Mouse (Mus musculus) ES-E14 (cell line): ENCODE results near the gene Prkch. TPM values are rescaled to one million over a fixed set of nuclear protein-coding genes. Genes with fewer than 3 reads are reported as not detected.

Experiments
- DNase-seq: peaks from one replicate; pipeline ENCODE4 v3.0.0-alpha.2; 2013; ENCODE audit warnings: low read depth, low spot score
- H3K27ac ChIP-seq: 2 replicates; pipeline ENCODE4 v1.5.1; 2012; ENCODE audit warnings: low read depth, mild to moderate bottlenecking, low read length, moderate library complexity, mixed read lengths; ENCODE audit not compliant: poor library complexity, insufficient read depth, severe bottlenecking
- H3K36me3 ChIP-seq: 2 replicates; pipeline ENCODE4 v1.6.1; 2012; ENCODE audit warnings: mild to moderate bottlenecking, low read length, moderate library complexity, mixed read lengths; ENCODE audit not compliant: control insufficient read depth, poor library complexity, insufficient read depth, severe bottlenecking
- H3K4me1 ChIP-seq, 2 experiments: fragments of 150-350 bp in 1 of 2; sonication (generic) in 1 of 2; 2 replicates each; pipeline ENCODE4 v1.6.1; 2012; ENCODE audit warnings: low read length in 2 of 2, mild to moderate bottlenecking in 1 of 2, mixed read lengths in 1 of 2; ENCODE audit not compliant: control insufficient read depth in 2 of 2, insufficient read depth in 2 of 2, poor library complexity in 1 of 2
- H3K4me3 ChIP-seq, 2 experiments: fragments of 150-350 bp in 1 of 2; sonication (generic) in 1 of 2; 2 replicates each; pipeline ENCODE4 v1.5.1; 2012; ENCODE audit warnings: low read length in 2 of 2, low read depth in 1 of 2, mild to moderate bottlenecking in 1 of 2, mixed read lengths in 1 of 2; ENCODE audit not compliant: insufficient read depth in 1 of 2, poor library complexity in 1 of 2, severe bottlenecking in 1 of 2
- H3K9ac ChIP-seq: 2 replicates; pipeline ENCODE4 v1.6.1; 2012; ENCODE audit warnings: low read depth, mild to moderate bottlenecking, low read length, mixed read lengths; ENCODE audit not compliant: poor library complexity, insufficient read depth, severe bottlenecking
- H3K9me3 ChIP-seq: fragments of 150-350 bp; sonication (generic); 2 replicates; pipeline ENCODE4 v1.6.1; 2012; ENCODE audit warnings: low read depth, mild to moderate bottlenecking, low read length; ENCODE audit not compliant: control insufficient read depth, insufficient read depth
- CHD2 ChIP-seq: IDR thresholded peaks from 2 replicates; pipeline ENCODE4 v1.6.1; 2014; ENCODE audit warnings: mild to moderate bottlenecking, low read depth, low read length, inconsistent platforms
- HCFC1 ChIP-seq: IDR thresholded peaks from 2 replicates; pipeline ENCODE4 v1.6.1; 2012; ENCODE audit warnings: low read length, inconsistent platforms, borderline replicate concordance; ENCODE audit not compliant: insufficient read depth
- MAFK ChIP-seq: IDR thresholded peaks from 2 replicates; pipeline ENCODE4 v1.6.1; 2014; ENCODE audit warnings: mild to moderate bottlenecking, low read depth, low read length, inconsistent platforms; ENCODE audit not compliant: insufficient read depth
- ZC3H11A ChIP-seq: IDR thresholded peaks from 2 replicates; pipeline ENCODE4 v1.6.1; 2012; ENCODE audit warnings: low read depth, mild to moderate bottlenecking, inconsistent platforms, low read length, borderline replicate concordance
- ZNF384 ChIP-seq: IDR thresholded peaks from 2 replicates; pipeline ENCODE4 v1.6.1; 2012; ENCODE audit warnings: low read depth, low read length, inconsistent platforms
- in situ Hi-C, 2 experiments: fragments of 600-800 bp; cut with MboI; formaldehyde crosslinking; loops; one replicate each; pipeline ENCODE4 v1.15.1; 2025; ENCODE audit warnings: low sequenced_read_pairs in 2 of 2, inconsistent platforms in 1 of 2; ENCODE audit not compliant: unreplicated experiment in 2 of 2
- total RNA-seq: library from RNA; depleted of rRNA; stranded (reverse); fragments of 300-350 nt; gene quantifications from 2 replicates; pipeline ENCODE4 v1.2.3, GENCODE M21; 2012

The Prkch gene
- total RNA-seq, 1 experiment, result 2.8 TPM

- no peak for TF ChIP-seq ZC3H11A
- no peak for TF ChIP-seq CHD2
- TF ChIP-seq HCFC1, result no peak
- TF ChIP-seq MAFK, result no peak
- no peak for TF ChIP-seq ZNF384
- in situ Hi-C loops, result no loop called here
- no peak overlapping the region for H3K27ac ChIP-seq
- no peak overlapping the region for H3K4me3 ChIP-seq
- H3K4me1 ChIP-seq, result peaks cover 2 to 3% of the 10 kb centered on the region in 2 experiments; a peak in 3 of 4 replicates
- H3K9ac ChIP-seq, result no peak overlapping the region
- no peaks in the 10 kb centered on the region for H3K9me3 ChIP-seq
- no peak for DNase-seq
- H3K36me3 ChIP-seq, result no peaks in the 10 kb centered on the region
Measured at GRCm38 (mm10) chr12:73600457-73600856, 15.9 kb downstream of the Prkch start.

GRCm38 (mm10) chr12:73602974-73603373 is 18.4 kb downstream of the Prkch start:
- no peaks in the 10 kb centered on the region for H3K36me3 ChIP-seq
- no peak for TF ChIP-seq ZC3H11A
- TF ChIP-seq CHD2, result no peak
- no peak for TF ChIP-seq ZNF384
- TF ChIP-seq MAFK, result no peak
- no peak for TF ChIP-seq HCFC1
- in situ Hi-C loops, result no loop called here
- H3K9me3 ChIP-seq, result no peaks in the 10 kb centered on the region
- H3K27ac ChIP-seq, result no peak overlapping the region
- DNase-seq, result no peak
- H3K4me1 ChIP-seq, result peaks cover 2 to 5% of the 10 kb centered on the region in 2 experiments; a peak in 3 of 4 replicates
- H3K9ac ChIP-seq, result no peak overlapping the region
- H3K4me3 ChIP-seq, result no peak overlapping the region

DNA sequence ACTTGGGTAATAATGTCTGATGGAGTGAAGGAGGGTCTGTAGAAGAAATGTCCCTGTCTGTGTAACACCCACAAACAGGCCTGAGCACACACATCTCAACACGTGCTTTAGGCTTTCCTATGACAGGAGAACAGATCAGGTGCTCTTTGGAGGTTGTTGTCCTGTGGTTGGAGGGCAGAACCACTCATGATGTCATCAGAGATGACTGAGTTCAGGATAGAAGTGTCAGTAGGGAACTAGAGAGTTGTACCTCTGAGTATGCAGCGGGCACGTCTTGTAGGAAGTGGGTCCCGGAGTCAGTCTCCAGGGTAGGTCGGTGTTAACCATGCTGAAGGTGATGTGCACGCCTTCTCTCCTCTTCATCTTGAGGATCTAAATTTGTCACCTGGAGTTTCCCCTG is 19.1 kb downstream of the Prkch start:
- H3K4me3 ChIP-seq, result no peak overlapping the region
- no peak overlapping the region for H3K9ac ChIP-seq
- H3K9me3 ChIP-seq, result no peaks in the 10 kb centered on the region
- H3K36me3 ChIP-seq, result no peaks in the 10 kb centered on the region
- no peak for TF ChIP-seq HCFC1
- no peak for TF ChIP-seq CHD2
- peaks cover 2 to 7% of the 10 kb centered on the region in 2 experiments; a peak in 3 of 4 replicates for H3K4me1 ChIP-seq
- no peak overlapping the region for H3K27ac ChIP-seq
- in situ Hi-C loops, result no loop called here
- no peak for DNase-seq

DNA sequence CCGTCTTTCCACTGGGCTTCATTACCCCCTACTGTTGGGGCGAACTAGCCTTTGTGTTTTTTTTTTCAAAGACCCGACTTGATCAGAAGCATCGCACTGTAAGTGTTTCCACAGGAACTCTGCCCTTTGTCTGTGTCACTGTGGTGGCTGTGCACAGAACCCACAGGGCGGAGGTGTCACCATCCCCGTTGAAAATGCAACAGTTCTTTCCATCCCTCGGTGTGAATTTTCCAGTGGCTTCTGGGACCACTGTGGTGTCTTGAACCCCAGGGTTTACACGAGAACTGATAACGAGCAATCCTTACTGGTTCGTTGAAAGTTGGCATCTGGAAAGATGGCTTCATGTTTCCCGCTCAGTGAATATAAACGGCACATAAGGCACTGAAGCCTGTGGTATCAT is 20.2 kb downstream of the Prkch start:
- no peak for DNase-seq
- no peak overlapping the region for H3K27ac ChIP-seq
- no peaks in the 10 kb centered on the region for H3K9me3 ChIP-seq
- in situ Hi-C loops, result no loop called here
- H3K4me1 ChIP-seq, result peaks cover 2 to 7% of the 10 kb centered on the region in 2 experiments; a peak in 3 of 4 replicates
- H3K9ac ChIP-seq, result no peak overlapping the region
- H3K4me3 ChIP-seq, result no peak overlapping the region
- H3K36me3 ChIP-seq, result no peaks in the 10 kb centered on the region
- TF ChIP-seq MAFK, result no peak
- TF ChIP-seq HCFC1, result no peak
- TF ChIP-seq CHD2, result no peak
- no peak for TF ChIP-seq ZC3H11A

DNA sequence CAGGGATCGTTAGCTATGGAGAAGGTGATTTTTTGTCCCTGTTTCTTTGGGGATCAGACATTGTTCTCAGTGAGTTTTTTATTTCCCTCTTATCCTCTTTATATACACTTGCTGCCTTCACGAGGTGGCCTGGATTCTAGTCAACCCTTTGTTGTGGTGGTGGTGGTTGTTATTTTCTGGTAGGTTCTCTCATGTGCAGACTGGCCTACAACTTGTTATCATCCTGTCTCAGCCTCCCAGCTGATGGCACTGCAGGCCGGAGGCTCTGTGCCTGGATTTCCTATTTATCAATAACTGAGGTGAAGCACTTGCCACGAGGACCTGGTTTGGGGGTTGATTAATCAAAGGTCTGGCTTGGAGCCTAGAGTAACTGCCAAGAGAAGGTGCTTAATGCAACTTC is 20.6 kb downstream of the Prkch start:
- H3K36me3 ChIP-seq, result no peaks in the 10 kb centered on the region
- H3K9me3 ChIP-seq, result no peaks in the 10 kb centered on the region
- in situ Hi-C loops, result no loop called here
- no peak for TF ChIP-seq CHD2
- no peak for TF ChIP-seq MAFK
- TF ChIP-seq ZC3H11A, result no peak
- TF ChIP-seq HCFC1, result no peak
- TF ChIP-seq ZNF384, result no peak
- no peak overlapping the region for H3K27ac ChIP-seq
- DNase-seq, result no peak
- H3K4me1 ChIP-seq, result peaks cover under 1 to 7% of the 10 kb centered on the region in 2 experiments; a peak in 3 of 4 replicates
- no peak overlapping the region for H3K9ac ChIP-seq
- H3K4me3 ChIP-seq, result no peak overlapping the region
